Mouse (Mus musculus) CH12.LX (cell line): ENCODE data around the gene Dennd5b. TPM values are rescaled to one million over a fixed set of nuclear protein-coding genes. Genes with fewer than 3 reads are reported as not detected.

ENCODE experiments used
- DNase-seq: peaks from one replicate; pipeline ENCODE4 v3.0.0-alpha.2; 2013; ENCODE audit errors: extremely low read depth
- H3K27ac ChIP-seq: 2 replicates; pipeline ENCODE4 v1.5.1; 2012; ENCODE audit warnings: low read depth, mild to moderate bottlenecking, control low read depth, moderate library complexity; ENCODE audit not compliant: insufficient read depth
- H3K27me3 ChIP-seq: replicated peaks from 2 replicates; pipeline ENCODE3; 2012; ENCODE audit warnings: inconsistent platforms
- H3K36me3 ChIP-seq, 2 experiments: replicated peaks in 1 of 2; 2 replicates each; pipeline versions ENCODE3 to v1.6.1; 2012; ENCODE audit warnings: inconsistent platforms in 1 of 2, low read length in 1 of 2, mild to moderate bottlenecking in 1 of 2, mixed read lengths in 1 of 2, moderate library complexity in 1 of 2; ENCODE audit not compliant: control insufficient read depth in 1 of 2, insufficient read depth in 1 of 2
- H3K4me1 ChIP-seq, 2 experiments: 2 replicates each; pipeline ENCODE4 v1.6.1; 2012; ENCODE audit warnings: inconsistent platforms in 1 of 2, moderate library complexity in 1 of 2; ENCODE audit not compliant: insufficient read depth in 2 of 2, control insufficient read depth in 1 of 2
- H3K4me2 ChIP-seq: 2 replicates; pipeline ENCODE4 v1.6.1; 2012; ENCODE audit warnings: low read depth, mild to moderate bottlenecking, control low read depth; ENCODE audit not compliant: poor library complexity, insufficient read depth, severe bottlenecking
- H3K4me3 ChIP-seq, 3 experiments: fragments of 150-350 bp in 1 of 3; sonication (generic) in 1 of 3; replicated peaks in 1 of 3; 2 replicates each; pipeline versions ENCODE3 to v1.5.1; 2011 to 2012; ENCODE audit warnings: low read depth in 2 of 3, low read length in 2 of 3, mild to moderate bottlenecking in 2 of 3, moderate library complexity in 2 of 3, control low read depth in 1 of 3, improper control_type of control experiment in 1 of 3, inconsistent platforms in 1 of 3, mixed read lengths in 1 of 3; ENCODE audit not compliant: poor library complexity in 1 of 3
- H3K79me2 ChIP-seq: replicated peaks from 2 replicates; pipeline ENCODE4 v1.6.1; 2012; ENCODE audit warnings: mild to moderate bottlenecking, moderate library complexity; ENCODE audit not compliant: control insufficient read depth, poor library complexity, insufficient read depth, severe bottlenecking; ENCODE audit errors: extremely low read depth
- H3K9ac ChIP-seq: 2 replicates; pipeline ENCODE4 v1.6.1; 2012; ENCODE audit warnings: low read depth, mild to moderate bottlenecking, control low read depth, moderate library complexity; ENCODE audit not compliant: insufficient read depth
- H3K9me3 ChIP-seq: replicated peaks from 2 replicates; pipeline ENCODE3; 2012; ENCODE audit warnings: low read length, inconsistent platforms, mixed read lengths
- BHLHE40 ChIP-seq: IDR thresholded peaks from 2 replicates; pipeline ENCODE4 v1.6.1; 2011; ENCODE audit warnings: mild to moderate bottlenecking, low read depth, low read length, improper control_type of control experiment
- CHD1 ChIP-seq: IDR thresholded peaks from 2 replicates; pipeline ENCODE4 v1.6.1; 2012; ENCODE audit warnings: low read depth, low read length, improper control_type of control experiment, inconsistent platforms
- CHD2 ChIP-seq: IDR thresholded peaks from 2 replicates; pipeline ENCODE4 v1.6.1; 2011; ENCODE audit warnings: low read length, improper control_type of control experiment
- CTCF ChIP-seq, 2 experiments: IDR thresholded peaks in 1 of 2; conservative IDR thresholded peaks in 1 of 2; 2 replicates each; pipeline ENCODE4 v1.5.1; 2011 to 2012; ENCODE audit warnings: low read depth in 2 of 2, low read length in 2 of 2, improper control_type of control experiment in 1 of 2, inconsistent platforms in 1 of 2, mild to moderate bottlenecking in 1 of 2, moderate library complexity in 1 of 2
- E2F4 ChIP-seq: IDR thresholded peaks from 2 replicates; pipeline ENCODE4 v1.6.1; 2011; ENCODE audit warnings: low read depth, low read length, improper control_type of control experiment; ENCODE audit not compliant: insufficient replicate concordance
- ELF1 ChIP-seq: IDR thresholded peaks from 2 replicates; pipeline ENCODE4 v1.6.1; 2014; ENCODE audit warnings: low read depth, mild to moderate bottlenecking, inconsistent platforms, low read length, improper control_type of control experiment
- EP300 ChIP-seq: IDR thresholded peaks from 2 replicates; pipeline ENCODE4 v1.6.1; 2011; ENCODE audit warnings: low read length, improper control_type of control experiment
- ETS1 ChIP-seq: conservative IDR thresholded peaks from 2 replicates; pipeline ENCODE4 v1.6.1; 2012; ENCODE audit warnings: low read depth, mild to moderate bottlenecking, inconsistent platforms, low read length, improper control_type of control experiment, moderate library complexity
- GABPA ChIP-seq: IDR thresholded peaks from 2 replicates; pipeline ENCODE4 v1.6.1; 2012; ENCODE audit warnings: low read depth, low read length, improper control_type of control experiment, inconsistent platforms; ENCODE audit not compliant: insufficient replicate concordance
- HCFC1 ChIP-seq: IDR thresholded peaks from 2 replicates; pipeline ENCODE4 v1.6.1; 2012; ENCODE audit warnings: low read depth, mild to moderate bottlenecking, inconsistent platforms, low read length, improper control_type of control experiment
- IRF4 ChIP-seq: IDR thresholded peaks from 2 replicates; pipeline ENCODE4 v1.6.1; 2014; ENCODE audit warnings: low read depth, mild to moderate bottlenecking, inconsistent platforms, low read length, improper control_type of control experiment
- JUN ChIP-seq: IDR thresholded peaks from 2 replicates; pipeline ENCODE4 v1.6.1; 2011; ENCODE audit warnings: low read depth, mild to moderate bottlenecking, low read length, improper control_type of control experiment, moderate library complexity; ENCODE audit not compliant: insufficient read depth
- JUND ChIP-seq: conservative IDR thresholded peaks from 2 replicates; pipeline ENCODE4 v1.6.1; 2011; ENCODE audit warnings: low read depth, low read length, improper control_type of control experiment
- KAT2A ChIP-seq: IDR thresholded peaks from 2 replicates; pipeline ENCODE4 v1.6.1; 2012; ENCODE audit warnings: low read length, improper control_type of control experiment, inconsistent platforms; ENCODE audit not compliant: insufficient replicate concordance
- MAFK ChIP-seq: IDR thresholded peaks from 2 replicates; pipeline ENCODE4 v1.6.1; 2011; ENCODE audit warnings: low read length, improper control_type of control experiment; ENCODE audit not compliant: insufficient replicate concordance
- MAX ChIP-seq: IDR thresholded peaks from 2 replicates; pipeline ENCODE4 v1.6.1; 2011; ENCODE audit warnings: low read length, improper control_type of control experiment
- MAZ ChIP-seq: IDR thresholded peaks from 2 replicates; pipeline ENCODE4 v1.6.1; 2012; ENCODE audit warnings: low read depth, mild to moderate bottlenecking, inconsistent platforms, low read length, improper control_type of control experiment, moderate library complexity
- MEF2A ChIP-seq: IDR thresholded peaks from 2 replicates; pipeline ENCODE4 v1.6.1; 2014; ENCODE audit warnings: low read depth, mild to moderate bottlenecking, inconsistent platforms, low read length, improper control_type of control experiment, borderline replicate concordance
- MXI1 ChIP-seq: IDR thresholded peaks from 2 replicates; pipeline ENCODE4 v1.6.1; 2011; ENCODE audit warnings: mild to moderate bottlenecking, low read depth, low read length, improper control_type of control experiment
- MYC ChIP-seq: IDR thresholded peaks from 2 replicates; pipeline ENCODE4 v1.6.1; 2011; ENCODE audit warnings: low read depth, mild to moderate bottlenecking, improper control_type of control experiment, low read length
- NELFE ChIP-seq: IDR thresholded peaks from 2 replicates; pipeline ENCODE4 v1.6.1; 2011; ENCODE audit warnings: low read depth, low read length, improper control_type of control experiment
- NRF1 ChIP-seq: IDR thresholded peaks from 2 replicates; pipeline ENCODE4 v1.6.1; 2014; ENCODE audit warnings: low read depth, mild to moderate bottlenecking, inconsistent platforms, low read length, improper control_type of control experiment, moderate library complexity
- PAX5 ChIP-seq: IDR thresholded peaks from 2 replicates; pipeline ENCODE4 v1.6.1; 2012; ENCODE audit warnings: low read length, inconsistent platforms, mixed read lengths
- POLR2A ChIP-seq: IDR thresholded peaks from 2 replicates; pipeline ENCODE4 v1.6.1; 2011; ENCODE audit warnings: low read depth, mild to moderate bottlenecking, improper control_type of control experiment, low read length
- POLR2AphosphoS2 ChIP-seq: IDR thresholded peaks from 2 replicates; pipeline ENCODE4 v1.6.1; 2011; ENCODE audit warnings: low read depth, low read length, improper control_type of control experiment
- RAD21 ChIP-seq: IDR thresholded peaks from 2 replicates; pipeline ENCODE4 v1.6.1; 2011; ENCODE audit warnings: low read depth, mild to moderate bottlenecking, low read length, improper control_type of control experiment, moderate library complexity
- RCOR1 ChIP-seq: conservative IDR thresholded peaks from 2 replicates; pipeline ENCODE4 v1.6.1; 2012; ENCODE audit warnings: low read depth, mild to moderate bottlenecking, inconsistent platforms, low read length, improper control_type of control experiment
- SIN3A ChIP-seq: IDR thresholded peaks from 2 replicates; pipeline ENCODE4 v1.6.1; 2012; ENCODE audit warnings: low read length, improper control_type of control experiment, inconsistent platforms
- SMC3 ChIP-seq: IDR thresholded peaks from 2 replicates; pipeline ENCODE4 v1.6.1; 2011; ENCODE audit warnings: low read depth, low read length, improper control_type of control experiment
- TBP ChIP-seq: conservative IDR thresholded peaks from 2 replicates; pipeline ENCODE4 v1.6.1; 2011; ENCODE audit warnings: low read depth, low read length, improper control_type of control experiment
- TCF12 ChIP-seq: IDR thresholded peaks from 2 replicates; pipeline ENCODE4 v1.6.1; 2014; ENCODE audit warnings: low read depth, mild to moderate bottlenecking, inconsistent platforms, low read length, improper control_type of control experiment
- UBTF ChIP-seq: IDR thresholded peaks from 2 replicates; pipeline ENCODE4 v1.6.1; 2012; ENCODE audit warnings: low read depth, mild to moderate bottlenecking, inconsistent platforms, low read length, improper control_type of control experiment, moderate library complexity
- USF1 ChIP-seq: IDR thresholded peaks from 2 replicates; pipeline ENCODE4 v1.6.1; 2014; ENCODE audit warnings: low read depth, mild to moderate bottlenecking, inconsistent platforms, low read length, improper control_type of control experiment
- USF2 ChIP-seq: conservative IDR thresholded peaks from 2 replicates; pipeline ENCODE4 v1.6.1; 2011; ENCODE audit warnings: low read depth, low read length, improper control_type of control experiment
- ZC3H11A ChIP-seq: IDR thresholded peaks from 2 replicates; pipeline ENCODE4 v1.6.1; 2012; ENCODE audit warnings: low read depth, mild to moderate bottlenecking, inconsistent platforms, low read length, improper control_type of control experiment
- ZKSCAN1 ChIP-seq: IDR thresholded peaks from 2 replicates; pipeline ENCODE4 v1.6.1; 2012; ENCODE audit warnings: low read depth, inconsistent platforms, low read length, improper control_type of control experiment, borderline replicate concordance
- ZMIZ1 ChIP-seq: IDR thresholded peaks from 2 replicates; pipeline ENCODE4 v1.6.1; 2012; ENCODE audit warnings: low read depth, mild to moderate bottlenecking, inconsistent platforms, low read length, improper control_type of control experiment
- ZNF384 ChIP-seq: IDR thresholded peaks from 2 replicates; pipeline ENCODE4 v1.6.1; 2012; ENCODE audit warnings: low read depth, low read length, improper control_type of control experiment, inconsistent platforms
- dilution Hi-C: fragments of 300-500 bp; cut with MboI; formaldehyde crosslinking; loops from 2 replicates; pipeline ENCODE4 v1.14.3; 2020; ENCODE audit warnings: low sequenced_read_pairs; ENCODE audit not compliant: extremely low pct_unique_long_range_greater_than_20kb, extremely low pct_ligation_motif_present
- in situ Hi-C: fragments of 300-500 bp; cut with MboI; formaldehyde crosslinking; loops from 3 replicates; pipeline ENCODE4 v1.14.3; 2019; ENCODE audit warnings: low sequenced_read_pairs, low pct_ligation_motif_present, low pct_unique_long_range_greater_than_20kb, mixed read lengths
- polyA plus RNA-seq: library from polyadenylated mRNA; unstranded; fragments of >175 nt; gene quantifications from 2 replicates; pipeline ENCODE4 v1.2.1, GENCODE M21; 2012; ENCODE audit warnings: low read depth; ENCODE audit not compliant: insufficient read length
- total RNA-seq, 2 experiments: library from RNA; depleted of rRNA; stranded (reverse); fragments of 300-350 nt in 1 of 2; fragments of >200 nt in 1 of 2; gene quantifications; 2 replicates each; pipeline ENCODE4 v1.2.3; 2012 to 2014

The Dennd5b gene
- total and polyA plus RNA-seq, 3 experiments = 1.6 to 3.1 (median 2.2) TPM

- peak overlapping the region; percentile 32; the same call in 1 of the 2 replicates for H3K4me2 ChIP-seq
- no peak overlapping the region for H3K27ac ChIP-seq
- dilution Hi-C loops = no loop called here
- no peak overlapping the region for H3K4me3 ChIP-seq
- in situ Hi-C loops = no loop called here
- H3K79me2 ChIP-seq = no peaks in the 10 kb centered on the region
- H3K36me3 ChIP-seq = no peaks in the 10 kb centered on the region
- H3K27me3 ChIP-seq = no peaks in the 10 kb centered on the region
- no peak overlapping the region for H3K9ac ChIP-seq
- DNase-seq = peak; percentile 88
- H3K9me3 ChIP-seq = no peaks in the 10 kb centered on the region
- peaks cover 5 to 14% of the 10 kb centered on the region in 2 experiments; a peak in 3 of 4 replicates for H3K4me1 ChIP-seq
- no peak for TF ChIP-seq ELF1
- TF ChIP-seq ZC3H11A = no peak
- no peak for TF ChIP-seq UBTF
- no peak; the same call in 1 of the 2 replicates for TF ChIP-seq RAD21
- TF ChIP-seq ETS1 = peak; percentile 57; the same call in 1 of the 2 replicates
- TF ChIP-seq MYC = peak; percentile 88
- TF ChIP-seq KAT2A = 0 out of 2 replicates have a peak, but pooled peaks have one; percentile 39
- no peak for TF ChIP-seq ZMIZ1
- peak; percentile 67 for TF ChIP-seq MAFK
- TF ChIP-seq PAX5 = no peak
- no peak for TF ChIP-seq HCFC1
- TF ChIP-seq MAZ = 0 out of 2 replicates have a peak, but pooled peaks have one; percentile 35
- TF ChIP-seq ZNF384 = no peak
- 0 out of 2 replicates have a peak, but pooled peaks have one; percentile 51 for TF ChIP-seq RCOR1
- TF ChIP-seq CTCF (conservative IDR thresholded peaks at IDR 0.05 in 1 of 2, IDR thresholded peaks at IDR 0.05 in 1 of 2; ENCODE audit: low read depth in 2 of 2, low read length in 2 of 2) = no peak
- peak; percentile 68 for TF ChIP-seq BHLHE40
- TF ChIP-seq ZKSCAN1 = no peak
- peak; percentile 98 for TF ChIP-seq IRF4
- TF ChIP-seq MEF2A = peak; percentile 69
- 0 out of 2 replicates have a peak, but pooled peaks have one; percentile 7 for TF ChIP-seq SMC3
- no peak for TF ChIP-seq NRF1
- TF ChIP-seq CHD2 = peak; percentile 60; the same call in 1 of the 2 replicates
- TF ChIP-seq MAX = peak; percentile 87
- peak; percentile 78 for TF ChIP-seq SIN3A
- TF ChIP-seq USF2 = no peak
- TF ChIP-seq TCF12 = peak; percentile 55; the same call in 1 of the 2 replicates
- no peak for TF ChIP-seq USF1
- no peak for TF ChIP-seq NELFE
- peak; percentile 66 for TF ChIP-seq JUND
- 0 out of 2 replicates have a peak, but pooled peaks have one; percentile 59 for TF ChIP-seq E2F4
- TF ChIP-seq POLR2A = no peak
- peak; percentile 26; the same call in 1 of the 2 replicates for TF ChIP-seq JUN
- TF ChIP-seq MXI1 = no peak
- TF ChIP-seq TBP = no peak
- TF ChIP-seq CHD1 = no peak
- TF ChIP-seq POLR2AphosphoS2 = no peak
- TF ChIP-seq EP300 = peak; percentile 97
- TF ChIP-seq GABPA = no peak
Observed at GRCm38 (mm10) chr6:148986003-148986402, 115.5 kb downstream of the Dennd5b start.
